Mouse (Mus musculus) gastrocnemius, adult 2 months (tissue): ENCODE data around the gene Hspe1. TPM values are rescaled to one million over a fixed set of nuclear protein-coding genes. Genes with fewer than 3 reads are reported as not detected.

Experiments used
- DNase-seq: peaks from one replicate; pipeline ENCODE4 v3.0.0; 2022
- H3K27ac ChIP-seq: fragments of 200-600 bp; 2 replicates; pipeline ENCODE4 v1.8.1; 2022; ENCODE audit warnings: mild to moderate bottlenecking
- H3K4me3 ChIP-seq: fragments of 200-600 bp; 2 replicates; pipeline ENCODE4 v1.8.1; 2022; ENCODE audit warnings: mild to moderate bottlenecking, moderate library complexity
- CTCF ChIP-seq: fragments of 200-600 bp; IDR thresholded peaks from 2 replicates; pipeline ENCODE4 v1.8.1; 2022; ENCODE audit warnings: antibody characterized with exemption, mild to moderate bottlenecking, moderate library complexity
- intact Hi-C: fragments of 180-260 bp; cut with DNase I; formaldehyde crosslinking; loops from one replicate; pipeline ENCODE4 v1.15.1; 2025
- total RNA-seq, 2 experiments: library from RNA; stranded (reverse); gene quantifications; 2 replicates each; pipeline ENCODE4 v1.2.3; 2021

Hspe1 gene
- total RNA-seq, 2 experiments from 2014 or later: 77.1 to 120 TPM

GRCm38 (mm10) chr1:55130190-55130916 is 42.4 kb downstream of the Hspe1 start:
- no peak for DNase-seq
- intact Hi-C loops: loop anchor here (5.0 kb wide), 1 partner anchor 107 kb away; the partner anchor contains the start of gene Mars2
- no peak for TF ChIP-seq CTCF
- H3K4me3 ChIP-seq: peak overlapping the region; percentile 93
- peak overlapping the region; percentile 99 for H3K27ac ChIP-seq

GRCm38 (mm10) chr1:55130943-55131401 is 43.0 kb downstream of the Hspe1 start, which contains the start of gene Mob4:
TSS of gene Mob4 (plus strand) at chr1:55131231.
- H3K27ac ChIP-seq: peak within 1 kb of the TSS; percentile 99
- H3K4me3 ChIP-seq: peak within 1 kb of the TSS; percentile 93
- intact Hi-C loops: loop anchor here (1.0 to 5.0 kb wide), 3 partner anchors 43 to 106 kb away; partner anchors contain the start of genes Hspd1, Hspe1, Mars2 and Sf3b1
- TF ChIP-seq CTCF: no peak
- DNase-seq: peak; percentile 97

- no peak for TF ChIP-seq CTCF
Observed at GRCm38 (mm10) chr1:55131424-55132014, 43.6 kb downstream of the Hspe1 start.

GRCm38 (mm10) chr1:55132308-55132707 is 44.4 kb downstream of the Hspe1 start:
- intact Hi-C loops: loop anchor here (5.0 kb wide), 1 partner anchor 105 kb away; the partner anchor contains the start of gene Mars2
- TF ChIP-seq CTCF: no peak
- Histone ChIP-seq H3K27ac (peak overlapping the region; percentile 99), H3K4me3 (peak overlapping the region; percentile 93)
- DNase-seq: no peak

More at GRCm38 (mm10) chr1:55131424-55132014, 43.6 kb downstream of the Hspe1 start:
- H3K4me3 ChIP-seq: peak overlapping the region; percentile 93
- H3K27ac ChIP-seq: peak overlapping the region; percentile 99
- no peak for DNase-seq
- intact Hi-C loops: loop anchor here (1.0 to 5.0 kb wide), 3 partner anchors 43 to 106 kb away; partner anchors contain the start of genes Hspd1, Hspe1, Mars2 and Sf3b1

GRCm38 (mm10) chr1:55133173-55133572 is 45.2 kb downstream of the Hspe1 start:
- H3K4me3 ChIP-seq: peak overlapping the region; percentile 28
- intact Hi-C loops: loop anchor here (5.0 kb wide), 1 partner anchor 104 kb away; the partner anchor contains the start of gene Mars2
- H3K27ac ChIP-seq: peak overlapping the region; percentile 99; the same call in 1 of the 2 replicates
- TF ChIP-seq CTCF: no peak
- no peak for DNase-seq

GRCm38 (mm10) chr1:55134301-55134700 is 46.4 kb downstream of the Hspe1 start:
- intact Hi-C loops: loop anchor here (5.0 kb wide), 1 partner anchor 103 kb away; the partner anchor contains the start of gene Mars2
- no peak for DNase-seq
- no peak for TF ChIP-seq CTCF
- Histone ChIP-seq H3K4me3 (no peak overlapping the region), H3K27ac (no peak overlapping the region)

GRCm38 (mm10) chr1:55135846-55136245 is 47.9 kb downstream of the Hspe1 start:
- Histone ChIP-seq H3K27ac (no peak overlapping the region), H3K4me3 (no peak overlapping the region)
- intact Hi-C loops: no loop called here
- DNase-seq: no peak
- TF ChIP-seq CTCF: no peak

Other genes with a start within 250 kb of the Hspe1 start
- gene Ankrd44, start 161.7 kb upstream of the Hspe1 start, total RNA-seq: 1 to 10 TPM; 7.5 to 9.6 TPM
- gene Sf3b1, start 60.7 kb upstream of the Hspe1 start, total RNA-seq: 10 to 100 TPM; 53.6 to 56.3 TPM
- gene Coq10b, start 35.4 kb upstream of the Hspe1 start, total RNA-seq: 10 to 100 TPM; 13.7 to 17.0 TPM
- gene Hspd1, start 111 bp downstream of the Hspe1 start, total RNA-seq: 100 to 1,000 TPM; 156 to 249 TPM
- gene Mob4, start 43.1 kb downstream of the Hspe1 start, total RNA-seq: 10 to 100 TPM; 34.2 to 41.9 TPM
- 1 to 10 TPM; 3.3 to 4.9 TPM for gene Rftn2, start 138.7 kb downstream of the Hspe1 start, total RNA-seq
- gene Mars2, start 149.0 kb downstream of the Hspe1 start, total RNA-seq: 1 to 10 TPM; 2.8 to 3.6 TPM